9 mouse cellular contexts compared by ENCODE assay signal in the genomic region with DNA sequence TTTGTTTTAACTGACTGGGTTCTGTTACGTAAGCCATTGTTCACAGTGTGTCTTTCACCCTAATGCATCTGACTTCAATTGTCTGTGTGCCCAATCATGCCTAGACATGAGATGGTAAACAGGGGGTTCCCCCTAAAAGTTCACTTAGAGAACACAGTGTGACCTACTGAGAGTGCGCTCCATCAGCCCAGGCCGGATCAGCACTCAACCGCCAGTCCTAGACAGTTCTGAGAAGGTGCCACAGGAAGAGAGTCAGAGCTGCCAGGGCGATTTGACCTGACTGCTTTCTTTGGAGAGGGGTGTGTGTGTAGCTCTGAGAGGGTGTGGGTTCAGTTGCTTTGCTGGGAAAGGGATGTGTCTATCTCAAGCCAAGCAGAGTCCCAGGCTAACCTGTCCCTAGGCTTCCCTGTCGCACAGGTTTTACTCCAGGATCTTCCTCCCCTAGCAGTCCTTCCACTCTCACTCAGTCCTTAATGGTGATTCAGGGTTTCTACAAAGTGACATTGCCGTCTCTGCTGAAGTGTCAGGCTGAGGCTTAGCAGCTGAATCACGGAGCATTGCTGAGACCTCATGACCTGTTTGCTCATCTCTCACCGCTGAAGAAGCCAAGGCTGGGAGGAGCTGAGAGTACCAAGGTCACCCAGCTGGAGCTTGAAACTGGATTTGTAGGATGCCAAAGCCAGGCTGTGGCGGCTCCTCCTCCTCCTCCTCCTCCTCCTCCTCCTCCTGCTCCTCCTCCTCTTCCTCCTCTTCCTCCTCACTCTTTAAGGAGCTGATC.
DNase-seq lines count a peak whose midpoint lies in the region; ATAC-seq and TF ChIP-seq lines count a peak whose summit lies in the region.
"Had no signal": no experiment of that assay in that cellular context is flagged by ENCODE, and none has a peak within 500 bp of the region (broad histone marks: within the 10 kb centered on the region; RNA-seq: fewer than 3 reads in every experiment).

No protein-coding gene starts in this region.

- no peaks in the 10 kb centered on the region for H3K27me3 ChIP-seq in embryonic facial prominence, embryonic 15.5 days
- no peaks in the 10 kb centered on the region for H3K27me3 ChIP-seq in stomach, embryonic 16.5 days (ENCODE audit: control insufficient read depth, insufficient read depth, low read length)
- no peaks in the 10 kb centered on the region for H3K27me3 ChIP-seq in thymus, adult 2 months (ENCODE audit: control insufficient read depth, insufficient read depth, low read length)
- H3K27me3 ChIP-seq: neural tube, embryonic 13.5 days had no signal

- no peak overlapping the region for H3K4me3 ChIP-seq in lung, adult 2 months (replicated peaks; ENCODE audit: extremely low read depth, low read depth, low read length)
- H3K4me3 ChIP-seq in embryonic facial prominence, embryonic 15.5 days (replicated peaks): no peak overlapping the region
- H3K4me3 ChIP-seq in stomach, embryonic 16.5 days (replicated peaks; ENCODE audit: low read length): no peak overlapping the region
- H3K4me3 ChIP-seq in thymus, adult 2 months (ENCODE audit: control insufficient read depth, insufficient read depth, low read length): no peak overlapping the region
- H3K4me3 ChIP-seq: neural tube, embryonic 13.5 days had no signal

- no peaks in the 10 kb centered on the region for H3K9me3 ChIP-seq in embryonic facial prominence, embryonic 15.5 days (replicated peaks)
- H3K9me3 ChIP-seq in stomach, embryonic 16.5 days (replicated peaks; ENCODE audit: control insufficient read depth, low read length): no peaks in the 10 kb centered on the region
- H3K9me3 ChIP-seq: neural tube, embryonic 13.5 days had no signal

- H3K4me2 ChIP-seq in embryonic facial prominence, embryonic 15.5 days (replicated peaks): no peak overlapping the region
- H3K4me2 ChIP-seq in stomach, embryonic 16.5 days (ENCODE audit: low read depth, low read length): no peak overlapping the region
- H3K4me2 ChIP-seq: neural tube, embryonic 13.5 days had no signal

- no peak for TF ChIP-seq CTCF in lung, adult 2 months (IDR thresholded peaks at IDR 0.05; ENCODE audit: insufficient read depth, low read length)
- no peak for TF ChIP-seq CTCF in thymus, adult 2 months (IDR thresholded peaks at IDR 0.05; ENCODE audit: borderline replicate concordance, control insufficient read depth, extremely low read depth, insufficient read depth, low read length, poor library complexity)

- no peak for ATAC-seq in embryonic facial prominence, embryonic 15.5 days (ENCODE audit: insufficient number of reproducible peaks, low FRiP score, low TSS enrichment, low read depth)
- peak; percentile 39; the same call in 1 of the 2 replicates for ATAC-seq in stomach, embryonic 16.5 days (ENCODE audit: insufficient read depth, low FRiP score)

- H3K27ac ChIP-seq in embryonic facial prominence, embryonic 15.5 days (replicated peaks): 0 out of 2 replicates have a peak overlapping the region, but pooled peaks have one; percentile 11
- H3K27ac ChIP-seq in stomach, embryonic 16.5 days (ENCODE audit: low read length): peak overlapping the region; percentile 70; the same call in 1 of the 2 replicates
- no peak overlapping the region for H3K27ac ChIP-seq in thymus, adult 2 months (ENCODE audit: control insufficient read depth, insufficient read depth, low read length)
- H3K27ac ChIP-seq: neural tube, embryonic 13.5 days had no signal

- peaks cover 2% of the 10 kb centered on the region; the same call in 1 of the 2 replicates for H3K4me1 ChIP-seq in lung, adult 2 months (ENCODE audit: control insufficient read depth, insufficient read depth, low read length)
- peaks cover 13% of the 10 kb centered on the region for H3K4me1 ChIP-seq in embryonic facial prominence, embryonic 15.5 days
- peaks cover 12% of the 10 kb centered on the region for H3K4me1 ChIP-seq in stomach, embryonic 16.5 days (ENCODE audit: control insufficient read depth, insufficient read depth, low read length)
- H3K4me1 ChIP-seq in thymus, adult 2 months (replicated peaks; ENCODE audit: control insufficient read depth, insufficient read depth, low read length): no peaks in the 10 kb centered on the region
- H3K4me1 ChIP-seq: neural tube, embryonic 13.5 days had no signal

- H3K9ac ChIP-seq in embryonic facial prominence, embryonic 15.5 days: no peak overlapping the region
- no peak overlapping the region for H3K9ac ChIP-seq in stomach, embryonic 16.5 days (ENCODE audit: low read length)
- H3K9ac ChIP-seq: neural tube, embryonic 13.5 days had no signal

- WGBS in lung, adult 2 months: 43% methylated on average over 10 of the region's 10 CpGs
- WGBS in embryonic facial prominence, embryonic 15.5 days: 61% methylated on average over 10 of the region's 10 CpGs
- WGBS in stomach, embryonic 16.5 days: 49% methylated on average over 10 of the region's 10 CpGs
- WGBS in thymus, adult 2 months: 87% methylated on average over 10 of the region's 10 CpGs

- no peaks in the 10 kb centered on the region for H3K36me3 ChIP-seq in embryonic facial prominence, embryonic 15.5 days
- H3K36me3 ChIP-seq in stomach, embryonic 16.5 days (ENCODE audit: control insufficient read depth, insufficient read depth, low read length): no peaks in the 10 kb centered on the region
- no peaks in the 10 kb centered on the region for H3K36me3 ChIP-seq in thymus, adult 2 months (ENCODE audit: control insufficient read depth, insufficient read depth, low read length)
- H3K36me3 ChIP-seq: neural tube, embryonic 13.5 days had no signal

- TF ChIP-seq POLR2A in lung, adult 2 months (IDR thresholded peaks at IDR 0.05; ENCODE audit: borderline replicate concordance, extremely low read depth, low read depth, low read length): no peak
- no peak for TF ChIP-seq POLR2A in thymus, adult 2 months (IDR thresholded peaks at IDR 0.05; ENCODE audit: control insufficient read depth, extremely low read depth, insufficient read depth, low read length, poor library complexity)

- peak; percentile 34 to 63 for DNase-seq in lung, adult 18-20 months
- no peak for DNase-seq in lung, adult 2 months
- peak; percentile 52 for DNase-seq in kidney, adult 9 months
- DNase-seq in thymus, adult 2 months: no peak
- no peak for DNase-seq in natural killer cell, adult 2 months (ENCODE audit: low spot score in 2 of 2)
- DNase-seq in neural tube, embryonic 10.5 days (ENCODE audit: extremely low spot score, low spot score): no peak

Comparison
In these comparisons a context has a peak if more than half of its experiments do, and no peak if none do; other contexts are left out.
1. DNase-seq: peak in lung, adult 18-20 months (2 of 2) and kidney, adult 9 months (single experiment); none in lung, adult 2 months (single experiment), thymus, adult 2 months (single experiment), natural killer cell, adult 2 months (0 of 2) and neural tube, embryonic 10.5 days (single experiment).